Mouse (Mus musculus): ENCODE measurements around the gene Camta1. TPM values are rescaled to one million over a fixed set of nuclear protein-coding genes. Genes with fewer than 3 reads are reported as not detected.

Gene Camta1
- polyA plus RNA-seq (2015; fragmentation: Nextera tagmentation; extraction: Ambion mirVana), result 118 and 142 TPM in 2 replicates

DNA sequence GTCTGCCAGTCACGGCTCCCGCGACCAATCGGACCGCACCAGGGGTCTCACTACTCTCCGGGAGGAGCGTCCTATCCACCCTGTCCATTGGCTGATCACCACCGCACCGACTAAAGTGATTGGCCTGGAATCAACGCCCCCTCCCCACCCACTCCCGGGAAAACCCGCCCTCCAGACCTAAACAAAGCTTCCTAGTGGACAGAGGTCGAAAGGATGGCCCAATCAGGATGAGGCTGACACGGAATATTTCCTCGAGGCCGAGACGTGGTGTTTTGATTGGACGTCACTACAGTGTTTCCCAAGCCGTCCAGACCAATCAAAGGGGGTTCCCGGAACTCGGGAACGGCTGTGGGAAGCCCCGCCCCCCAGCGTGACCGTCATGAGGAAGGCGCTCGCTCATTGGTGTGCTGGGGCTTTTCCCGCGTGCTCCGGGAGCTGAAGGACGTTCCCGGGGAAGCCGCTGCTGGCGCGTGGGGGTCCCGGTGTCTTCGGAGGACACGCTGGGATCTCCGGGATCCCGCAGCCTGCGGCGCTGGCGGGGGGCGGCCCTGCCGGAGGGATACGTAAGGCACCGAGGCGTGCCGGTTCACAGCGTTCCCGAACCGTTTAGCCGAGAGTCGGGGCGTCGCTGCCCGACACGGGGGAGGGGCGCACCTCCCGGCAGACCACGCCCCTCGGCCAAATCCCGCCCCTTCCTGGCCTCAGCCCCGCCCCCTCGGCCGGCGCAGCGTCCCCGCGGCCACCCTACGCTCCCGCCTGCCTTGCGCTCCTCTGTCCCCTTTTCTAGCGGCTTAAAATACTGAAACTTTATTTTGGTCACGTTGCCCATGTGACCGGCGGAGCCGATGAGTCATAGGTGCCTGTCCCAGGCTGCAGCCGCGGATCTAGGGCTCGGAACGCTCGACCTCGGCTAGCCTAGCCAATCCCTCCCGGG lies at the start of gene Camta1:
Camta1 (minus strand) TSS at position 71 of the 934 bp plus-strand sequence.
- no peaks in the 10 kb centered on the region for H3K36me3 ChIP-seq
- under 1% methylated on average over 85 of the region's 85 CpGs for WGBS
- no peaks in the 10 kb centered on the region for H3K9me3 ChIP-seq
- peak within 1 kb of the TSS; percentile 85 for H3K4me3 ChIP-seq
- peak within 1 kb of the TSS; percentile 96 for H3K4me2 ChIP-seq
- H3K27me3 ChIP-seq (replicated peaks), result 0 out of 2 replicates have a peak, but pooled peaks cover 5% of the 10 kb centered on the region
- peak within 1 kb of the TSS; percentile 95 for H3K9ac ChIP-seq
- peak; percentile 95 for ATAC-seq (ENCODE audit: extremely low read depth, insufficient number of reproducible peaks, low FRiP score, low TSS enrichment)
- peaks cover 37% of the 10 kb centered on the region for H3K4me1 ChIP-seq
- H3K27ac ChIP-seq (replicated peaks), result peak within 1 kb of the TSS; percentile 99

DNA sequence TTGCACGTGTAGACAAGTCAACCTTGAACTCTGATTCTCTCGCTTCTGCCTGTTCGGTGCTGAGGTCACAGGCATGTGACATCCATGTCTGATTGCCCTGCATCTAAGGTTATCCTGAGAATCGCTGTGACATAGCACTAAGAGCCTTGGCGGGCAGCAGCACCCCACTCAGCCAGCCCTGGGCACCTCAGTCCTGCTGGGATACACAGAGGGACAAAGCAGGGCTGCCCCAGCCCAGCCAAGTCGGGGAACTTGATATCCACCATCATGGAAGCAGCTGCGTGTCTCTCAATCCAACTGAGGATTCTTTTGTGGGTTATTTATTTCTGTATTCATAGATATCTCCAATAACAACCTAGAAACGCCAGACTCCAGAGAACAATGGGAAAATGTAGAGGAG lies 47.1 kb upstream of the Camta1 start:
- Histone ChIP-seq H3K27ac (replicated peaks) (no peak overlapping the region), H3K4me1 (peaks cover 16% of the 10 kb centered on the region), H3K4me2 (no peak overlapping the region), H3K27me3 (replicated peaks) (peaks cover 13% of the 10 kb centered on the region), H3K9me3 (no peaks in the 10 kb centered on the region), H3K36me3 (no peaks in the 10 kb centered on the region), H3K9ac (no peak overlapping the region), H3K4me3 (no peak overlapping the region)
- 67% methylated on average over 8 of the region's 8 CpGs for WGBS
- ATAC-seq (ENCODE audit: extremely low read depth, insufficient number of reproducible peaks, low FRiP score, low TSS enrichment), result no peak

DNA sequence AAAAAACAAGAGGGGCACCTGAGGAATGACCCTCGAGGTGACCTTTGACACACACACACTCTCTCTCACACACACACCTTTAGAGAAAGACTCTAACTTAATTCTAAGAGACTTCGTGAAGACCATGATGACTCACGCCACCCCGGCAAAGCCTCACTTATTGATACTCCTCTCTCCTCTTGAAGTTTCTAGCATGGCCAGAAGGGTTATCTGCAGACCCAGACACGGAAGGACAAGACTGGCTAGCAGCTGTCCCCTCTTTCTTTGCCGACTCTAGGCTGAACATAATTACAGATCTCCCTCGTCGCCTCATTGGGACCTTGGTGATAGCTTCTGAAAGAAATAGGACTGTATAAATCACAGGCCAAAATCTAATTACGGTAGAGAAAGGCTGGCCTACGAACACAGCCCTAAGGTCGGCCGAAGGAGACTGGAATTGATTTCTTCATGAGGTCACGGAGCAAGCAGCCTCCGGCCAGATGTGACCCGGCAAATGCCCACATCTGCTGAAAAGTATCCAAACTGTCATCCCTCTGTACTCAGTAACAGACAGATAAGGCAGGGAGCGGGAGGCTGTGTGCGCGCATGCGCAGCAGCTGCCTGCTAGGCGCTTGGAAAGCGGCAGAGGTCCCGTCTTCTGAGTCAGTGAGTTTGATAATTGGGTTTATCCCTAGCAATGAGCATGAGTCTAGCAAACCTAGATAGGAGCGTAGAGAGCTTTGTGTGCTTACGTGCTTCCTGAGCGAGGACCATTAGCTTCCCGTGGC lies 46.1 kb upstream of the Camta1 start:
- peaks cover 25% of the 10 kb centered on the region for H3K4me1 ChIP-seq
- H3K4me2 ChIP-seq, result peak overlapping the region; percentile 45
- ATAC-seq (ENCODE audit: extremely low read depth, insufficient number of reproducible peaks, low FRiP score, low TSS enrichment), result no peak
- no peak overlapping the region for H3K27ac ChIP-seq (replicated peaks)
- no peak overlapping the region for H3K9ac ChIP-seq
- peak overlapping the region; percentile 11; the same call in 1 of the 2 replicates for H3K4me3 ChIP-seq
- H3K9me3 ChIP-seq, result no peaks in the 10 kb centered on the region
- peaks cover 13% of the 10 kb centered on the region for H3K27me3 ChIP-seq (replicated peaks)
- H3K36me3 ChIP-seq, result no peaks in the 10 kb centered on the region
- 59% methylated on average over 26 of the region's 26 CpGs for WGBS

DNA sequence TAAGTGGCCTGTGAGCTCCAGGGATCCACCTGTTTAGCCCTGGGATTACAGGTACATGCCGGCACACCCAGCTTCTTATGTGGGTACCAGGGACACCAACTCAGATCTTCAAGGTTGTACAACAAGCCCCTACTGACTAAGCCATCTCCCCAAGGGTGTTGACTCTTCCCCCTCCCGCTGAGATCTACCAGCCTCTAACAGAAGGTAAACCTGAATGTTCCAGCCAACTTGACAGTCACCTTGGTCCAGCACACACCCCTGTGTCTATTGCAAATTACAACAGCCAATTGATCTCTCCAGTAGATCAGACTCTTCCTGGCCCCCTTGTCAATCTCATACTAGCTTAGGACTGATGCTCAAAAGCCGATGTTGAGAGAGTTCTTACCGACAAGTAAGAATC lies 43.9 kb upstream of the Camta1 start:
- WGBS, result 79% methylated on average over 4 of the region's 4 CpGs
- no peak for ATAC-seq (ENCODE audit: extremely low read depth, insufficient number of reproducible peaks, low FRiP score, low TSS enrichment)
- H3K4me2 ChIP-seq, result no peak overlapping the region
- no peaks in the 10 kb centered on the region for H3K36me3 ChIP-seq
- no peak overlapping the region for H3K27ac ChIP-seq (replicated peaks)
- H3K27me3 ChIP-seq (replicated peaks), result peaks cover 13% of the 10 kb centered on the region
- no peak overlapping the region for H3K4me3 ChIP-seq
- no peak overlapping the region for H3K9ac ChIP-seq
- H3K4me1 ChIP-seq, result peaks cover 33% of the 10 kb centered on the region
- H3K9me3 ChIP-seq, result no peaks in the 10 kb centered on the region

DNA sequence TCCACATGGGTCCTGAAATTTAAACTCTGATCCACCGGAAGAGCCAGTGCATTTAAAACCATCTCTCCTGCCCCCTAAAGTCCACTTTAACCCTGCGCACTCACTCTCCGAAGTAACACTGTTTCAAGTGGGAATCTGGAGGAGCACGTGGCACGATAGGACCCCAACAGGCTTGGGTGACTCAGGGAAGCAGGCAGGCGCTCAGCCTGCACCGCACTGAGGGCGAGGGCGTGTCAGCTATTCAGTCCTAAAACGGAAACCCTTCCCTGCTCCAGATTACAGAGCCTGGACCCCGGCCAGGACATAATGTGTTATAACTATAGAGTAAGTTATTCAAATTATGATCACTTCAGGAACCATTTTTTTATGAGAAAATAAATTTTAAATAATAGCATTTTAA lies 42.4 kb upstream of the Camta1 start:
- peaks cover 13% of the 10 kb centered on the region for H3K27me3 ChIP-seq (replicated peaks)
- 18% methylated on average over 11 of the region's 11 CpGs for WGBS
- no peak overlapping the region for H3K4me3 ChIP-seq
- no peak overlapping the region for H3K4me2 ChIP-seq
- H3K4me1 ChIP-seq, result peaks cover 33% of the 10 kb centered on the region
- no peak overlapping the region; the same call in 1 of the 2 replicates for H3K27ac ChIP-seq (replicated peaks)
- no peak for ATAC-seq (ENCODE audit: extremely low read depth, insufficient number of reproducible peaks, low FRiP score, low TSS enrichment)
- H3K9me3 ChIP-seq, result no peaks in the 10 kb centered on the region
- no peak overlapping the region for H3K9ac ChIP-seq
- no peaks in the 10 kb centered on the region for H3K36me3 ChIP-seq

DNA sequence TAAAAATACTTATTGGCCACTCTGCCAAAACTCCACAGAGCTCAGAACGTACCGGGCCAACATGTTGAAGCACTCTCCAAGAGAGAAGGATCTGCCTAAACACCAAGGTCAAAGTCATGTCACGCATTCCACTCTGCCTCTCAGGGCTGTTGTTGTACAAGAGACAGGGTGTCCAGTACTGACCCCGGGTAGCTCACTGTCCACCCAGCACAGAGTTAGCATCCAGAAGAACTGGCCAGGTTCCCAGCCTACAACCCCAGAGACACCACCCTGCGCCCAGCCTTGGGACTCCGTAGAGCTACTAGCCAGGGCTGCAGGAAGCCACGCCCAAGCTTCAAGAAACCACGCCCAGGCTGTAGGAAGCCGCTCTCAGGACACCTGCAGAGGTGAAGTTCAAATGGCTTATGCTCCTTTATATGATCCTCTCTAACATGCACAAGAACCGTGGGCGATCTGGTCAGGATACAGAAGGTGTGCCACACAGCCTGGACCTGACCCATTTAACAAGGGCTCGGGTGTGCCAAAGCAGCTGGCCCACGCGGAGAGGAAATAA lies 41.1 kb upstream of the Camta1 start:
- Histone ChIP-seq H3K9me3 (no peaks in the 10 kb centered on the region), H3K27ac (replicated peaks) (peak overlapping the region; percentile 55; the same call in 1 of the 2 replicates), H3K4me1 (peaks cover 30% of the 10 kb centered on the region), H3K36me3 (no peaks in the 10 kb centered on the region), H3K4me2 (peak overlapping the region; percentile 30), H3K27me3 (replicated peaks) (peaks cover 13% of the 10 kb centered on the region), H3K9ac (no peak overlapping the region), H3K4me3 (no peak overlapping the region)
- 38% methylated on average over 14 of the region's 14 CpGs for WGBS
- no peak for ATAC-seq (ENCODE audit: extremely low read depth, insufficient number of reproducible peaks, low FRiP score, low TSS enrichment)

DNA sequence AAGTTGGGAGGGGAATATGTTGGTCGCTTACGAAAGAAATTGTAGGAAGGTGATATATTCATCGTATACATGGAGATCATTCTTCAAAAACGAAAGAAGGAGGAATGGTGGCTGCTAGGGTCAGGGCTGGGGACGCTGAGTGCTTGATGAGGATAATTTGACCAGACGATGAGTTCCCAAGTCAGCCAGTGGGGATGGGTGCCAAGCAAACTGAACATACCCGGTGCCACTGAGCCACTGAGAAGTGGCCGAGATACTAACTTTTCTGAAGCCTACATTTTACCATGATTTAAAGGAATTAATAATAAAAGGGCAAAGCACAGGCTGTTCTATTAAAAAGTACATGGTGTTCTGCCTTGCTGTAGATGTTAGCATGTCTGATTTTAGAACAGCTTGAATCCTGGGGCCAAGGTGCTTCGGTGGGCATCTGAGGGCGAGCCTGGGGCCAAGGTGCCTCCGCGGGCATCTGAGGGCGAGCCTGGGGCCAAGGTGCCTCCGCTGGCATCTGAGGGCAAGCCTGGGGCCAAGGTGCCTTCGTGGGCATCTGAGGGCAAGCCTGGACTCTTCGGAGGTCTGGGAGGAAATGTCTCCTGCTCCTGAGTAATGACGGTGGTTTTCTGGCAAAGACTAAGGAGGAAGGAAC lies 40.5 kb upstream of the Camta1 start:
- Histone ChIP-seq H3K36me3 (no peaks in the 10 kb centered on the region), H3K9me3 (no peaks in the 10 kb centered on the region), H3K4me1 (peaks cover 27% of the 10 kb centered on the region), H3K4me2 (peak overlapping the region; percentile 30; the same call in 1 of the 2 replicates), H3K9ac (no peak overlapping the region), H3K27ac (replicated peaks) (peak overlapping the region; percentile 55; the same call in 1 of the 2 replicates), H3K27me3 (replicated peaks) (peaks cover 9% of the 10 kb centered on the region), H3K4me3 (no peak overlapping the region)
- 70% methylated on average over 17 of the region's 17 CpGs for whole genome bisulfite sequencing
- ATAC-seq (ENCODE audit: extremely low read depth, insufficient number of reproducible peaks, low FRiP score, low TSS enrichment), result no peak

DNA sequence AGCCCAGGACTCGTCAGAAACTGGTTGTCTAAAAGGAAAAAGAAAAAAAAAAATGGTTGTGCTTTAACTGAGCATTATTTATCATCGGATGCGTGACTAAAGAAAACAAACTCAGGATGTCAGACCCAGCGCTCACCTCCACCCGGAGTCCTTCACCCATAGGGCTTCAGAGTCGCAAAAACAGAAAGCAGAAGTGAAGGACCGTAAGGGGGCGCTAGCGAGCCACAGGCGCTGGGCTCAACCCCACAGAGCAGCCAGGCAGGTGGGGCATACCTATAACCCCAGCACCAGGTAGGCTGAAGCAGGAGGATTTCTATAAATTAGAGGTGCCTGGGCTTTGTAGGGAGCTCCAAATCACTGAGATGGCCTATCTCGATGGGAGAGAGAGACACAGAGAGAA lies 39.7 kb upstream of the Camta1 start:
- Histone ChIP-seq H3K4me2 (no peak overlapping the region), H3K27me3 (replicated peaks) (peaks cover 6% of the 10 kb centered on the region; the same call in 1 of the 2 replicates), H3K4me3 (no peak overlapping the region), H3K36me3 (no peaks in the 10 kb centered on the region), H3K9ac (no peak overlapping the region), H3K27ac (replicated peaks) (no peak overlapping the region), H3K9me3 (no peaks in the 10 kb centered on the region), H3K4me1 (peaks cover 27% of the 10 kb centered on the region)
- 50% methylated on average over 11 of the region's 11 CpGs for WGBS
- ATAC-seq (ENCODE audit: extremely low read depth, insufficient number of reproducible peaks, low FRiP score, low TSS enrichment), result no peak

DNA sequence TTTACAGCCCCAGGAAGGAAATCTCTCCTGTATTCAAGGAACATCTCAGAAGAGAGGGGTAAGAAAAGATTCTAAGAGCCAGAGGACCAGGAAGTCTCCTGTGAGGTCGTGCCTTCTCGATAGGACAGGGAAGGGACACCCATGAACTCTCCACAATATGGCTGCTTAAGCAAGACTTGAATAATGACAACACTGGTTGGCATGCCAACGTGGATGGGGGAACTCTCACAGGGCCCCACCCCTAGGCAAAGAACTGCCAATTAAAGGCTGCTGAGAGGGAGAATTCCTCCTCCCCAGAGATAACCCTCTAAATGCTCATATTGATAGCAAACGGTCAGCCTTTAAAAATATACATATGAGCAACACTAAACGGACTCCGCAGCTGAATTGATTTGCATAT lies 39.1 kb upstream of the Camta1 start:
- peaks cover 5% of the 10 kb centered on the region; the same call in 1 of the 2 replicates for H3K27me3 ChIP-seq (replicated peaks)
- H3K9ac ChIP-seq, result no peak overlapping the region
- H3K9me3 ChIP-seq, result peaks cover 2% of the 10 kb centered on the region; the same call in 1 of the 2 replicates
- H3K4me3 ChIP-seq, result no peak overlapping the region
- WGBS, result 71% methylated on average over 6 of the region's 6 CpGs
- no peak overlapping the region for H3K27ac ChIP-seq (replicated peaks)
- no peak for ATAC-seq (ENCODE audit: extremely low read depth, insufficient number of reproducible peaks, low FRiP score, low TSS enrichment)
- H3K36me3 ChIP-seq, result no peaks in the 10 kb centered on the region
- H3K4me1 ChIP-seq, result peaks cover 27% of the 10 kb centered on the region
- H3K4me2 ChIP-seq, result no peak overlapping the region

DNA sequence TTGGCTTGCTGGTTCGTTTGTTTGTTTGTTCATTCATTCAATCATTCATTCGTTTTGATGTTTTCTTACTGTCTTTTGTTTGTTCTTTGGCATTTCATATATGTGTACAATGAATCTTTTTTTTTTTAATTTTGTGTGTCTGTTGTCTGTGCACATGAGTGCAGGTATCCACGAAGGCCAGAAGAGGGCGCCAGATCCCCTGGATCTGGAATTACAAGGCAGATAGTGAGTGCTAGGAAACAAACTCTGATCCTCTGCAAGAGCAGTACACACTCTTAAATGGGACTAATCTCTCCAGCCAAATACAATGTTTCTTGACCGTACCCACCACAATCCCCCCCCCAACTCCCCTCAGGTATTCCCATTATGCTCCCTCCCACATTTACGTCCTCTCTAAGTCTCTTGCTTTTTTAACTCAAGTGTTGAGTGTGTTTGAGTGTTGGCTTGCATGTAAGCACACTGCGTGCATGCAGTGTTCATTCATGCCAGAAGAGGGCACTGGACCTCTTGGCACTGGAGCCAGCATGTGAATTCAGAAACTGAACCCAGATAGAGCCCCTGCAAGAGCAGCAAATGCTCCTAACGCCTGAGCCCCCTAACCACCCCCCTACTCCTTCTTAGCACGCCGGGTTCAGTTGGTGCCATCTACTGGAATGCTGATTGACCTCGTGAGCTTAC lies 38.2 kb upstream of the Camta1 start:
- no peaks in the 10 kb centered on the region for H3K36me3 ChIP-seq
- H3K4me1 ChIP-seq, result peaks cover 27% of the 10 kb centered on the region
- no peak overlapping the region for H3K27ac ChIP-seq (replicated peaks)
- no peak overlapping the region for H3K4me3 ChIP-seq
- peaks cover 8% of the 10 kb centered on the region; the same call in 1 of the 2 replicates for H3K9me3 ChIP-seq
- no peak overlapping the region for H3K4me2 ChIP-seq
- no peak overlapping the region for H3K9ac ChIP-seq
- ATAC-seq (ENCODE audit: extremely low read depth, insufficient number of reproducible peaks, low FRiP score, low TSS enrichment), result no peak
- H3K27me3 ChIP-seq (replicated peaks), result no peaks in the 10 kb centered on the region; the same call in 1 of the 2 replicates
- WGBS, result 58% methylated on average over 11 of the region's 11 CpGs
